ENCODE assay signal across 16 mouse cellular contexts in genomic region chr11:63252012-63252856, GRCm38 (mm10).
DNase-seq lines count a peak whose midpoint lies in the region; ATAC-seq and TF ChIP-seq lines count a peak whose summit lies in the region.
"Had no signal": no experiment of that assay in that cellular context is flagged by ENCODE, and none has a peak within 500 bp of the region (broad histone marks: within the 10 kb centered on the region; RNA-seq: fewer than 3 reads in every experiment).

No protein-coding gene starts in this region.

- peaks cover 11% of the 10 kb centered on the region for H3K4me1 ChIP-seq in hindbrain, embryonic 12.5 days
- no peaks in the 10 kb centered on the region for H3K4me1 ChIP-seq in hindbrain, postnatal 0 days (ENCODE audit: insufficient read depth, low read length)
- H3K4me1 ChIP-seq in neural tube, embryonic 13.5 days (replicated peaks), result peaks cover 28% of the 10 kb centered on the region
- peaks cover 25% of the 10 kb centered on the region for H3K4me1 ChIP-seq in neural tube, embryonic 15.5 days
- H3K4me1 ChIP-seq in limb, embryonic 12.5 days (replicated peaks), result peaks cover 41% of the 10 kb centered on the region

- H3K27ac ChIP-seq in hindbrain, embryonic 12.5 days, result peak overlapping the region; percentile 40; the same call in 1 of the 2 replicates
- no peak overlapping the region for H3K27ac ChIP-seq in hindbrain, postnatal 0 days
- peak overlapping the region; percentile 34; the same call in 1 of the 2 replicates for H3K27ac ChIP-seq in neural tube, embryonic 13.5 days (replicated peaks)
- H3K27ac ChIP-seq in neural tube, embryonic 15.5 days (replicated peaks), result no peak overlapping the region; the same call in 1 of the 2 replicates
- peak overlapping the region; percentile 82 for H3K27ac ChIP-seq in limb, embryonic 12.5 days
- H3K27ac ChIP-seq: forebrain, embryonic 15.5 days had no signal

- WGBS in hindbrain, embryonic 12.5 days, result 72% methylated on average over 8 of the region's 8 CpGs
- 79% methylated on average over 8 of the region's 8 CpGs for WGBS in hindbrain, postnatal 0 days
- 70% methylated on average over 8 of the region's 8 CpGs for WGBS in neural tube, embryonic 13.5 days
- 64% methylated on average over 8 of the region's 8 CpGs for WGBS in neural tube, embryonic 15.5 days
- WGBS in limb, embryonic 12.5 days, result 42% methylated on average over 8 of the region's 8 CpGs

- no peak overlapping the region for H3K9ac ChIP-seq in hindbrain, embryonic 12.5 days
- H3K9ac ChIP-seq in hindbrain, postnatal 0 days (replicated peaks; ENCODE audit: low read length), result no peak overlapping the region
- H3K9ac ChIP-seq in neural tube, embryonic 13.5 days, result no peak overlapping the region
- no peak overlapping the region for H3K9ac ChIP-seq in neural tube, embryonic 15.5 days (replicated peaks)
- no peak overlapping the region for H3K9ac ChIP-seq in limb, embryonic 12.5 days (replicated peaks)
- H3K9ac ChIP-seq: forebrain, embryonic 15.5 days; liver, postnatal 0 days had no signal

- no peak overlapping the region for H3K4me3 ChIP-seq in hindbrain, embryonic 12.5 days
- no peak overlapping the region for H3K4me3 ChIP-seq in hindbrain, postnatal 0 days (ENCODE audit: low read length)
- H3K4me3 ChIP-seq in neural tube, embryonic 13.5 days, result no peak overlapping the region
- no peak overlapping the region for H3K4me3 ChIP-seq in neural tube, embryonic 15.5 days (replicated peaks)
- H3K4me3 ChIP-seq in limb, embryonic 12.5 days (replicated peaks), result no peak overlapping the region
- H3K4me3 ChIP-seq: forebrain, embryonic 15.5 days had no signal

- no peaks in the 10 kb centered on the region for H3K36me3 ChIP-seq in hindbrain, embryonic 12.5 days
- no peaks in the 10 kb centered on the region for H3K36me3 ChIP-seq in hindbrain, postnatal 0 days (ENCODE audit: insufficient read depth, low read length)
- H3K36me3 ChIP-seq in neural tube, embryonic 13.5 days, result no peaks in the 10 kb centered on the region
- H3K36me3 ChIP-seq in neural tube, embryonic 15.5 days, result no peaks in the 10 kb centered on the region
- H3K36me3 ChIP-seq in limb, embryonic 12.5 days, result no peaks in the 10 kb centered on the region
- H3K36me3 ChIP-seq: forebrain, embryonic 15.5 days had no signal

- intact Hi-C loops in left cerebral cortex, postnatal 36 days (cut with DNase I), result no loop called here

- TF ChIP-seq CTCF in hindbrain, postnatal 0 days (IDR thresholded peaks at IDR 0.05; ENCODE audit: low read depth), result no peak

- no peak for ATAC-seq in hindbrain, embryonic 12.5 days (ENCODE audit: low FRiP score)
- ATAC-seq in hindbrain, postnatal 0 days, result no peak
- ATAC-seq in neural tube, embryonic 13.5 days (ENCODE audit: low read depth), result no peak
- no peak for ATAC-seq in neural tube, embryonic 15.5 days (ENCODE audit: low FRiP score)
- ATAC-seq in limb, embryonic 12.5 days (ENCODE audit: insufficient number of reproducible peaks, insufficient read depth, low FRiP score, low TSS enrichment, low read depth), result no peak
- ATAC-seq: forebrain, embryonic 15.5 days; liver, postnatal 0 days had no signal

- no peak for DNase-seq in hindbrain, postnatal 0 days (ENCODE audit: low spot score)
- no peak for DNase-seq in left cerebral cortex, postnatal 36 days (ENCODE audit: low spot score in 2 of 2)
- DNase-seq in layer of hippocampus, adult 8-10 months (ENCODE audit: low spot score in 2 of 2), result no peak
- no peak for DNase-seq in natural killer cell, adult 2 months (ENCODE audit: low spot score in 2 of 2)
- DNase-seq: adrenal gland, postnatal 36 days; cerebellum, adult 9-11 months; embryo, embryonic 11 days; kidney, adult 11 months; left cerebral cortex, postnatal 4 days; liver, postnatal 0 days; thymus, adult 2 months had no signal

- no peaks in the 10 kb centered on the region for H3K27me3 ChIP-seq in hindbrain, embryonic 12.5 days
- H3K27me3 ChIP-seq in hindbrain, postnatal 0 days (ENCODE audit: insufficient read depth, low read length), result no peaks in the 10 kb centered on the region
- H3K27me3 ChIP-seq in neural tube, embryonic 13.5 days, result no peaks in the 10 kb centered on the region
- H3K27me3 ChIP-seq in neural tube, embryonic 15.5 days (replicated peaks), result no peaks in the 10 kb centered on the region
- peaks cover 2% of the 10 kb centered on the region; the same call in 1 of the 2 replicates for H3K27me3 ChIP-seq in limb, embryonic 12.5 days
- H3K27me3 ChIP-seq: forebrain, embryonic 15.5 days had no signal

- H3K4me2 ChIP-seq in hindbrain, embryonic 12.5 days (replicated peaks), result no peak overlapping the region
- H3K4me2 ChIP-seq in hindbrain, postnatal 0 days (ENCODE audit: low read depth, low read length), result no peak overlapping the region
- no peak overlapping the region for H3K4me2 ChIP-seq in neural tube, embryonic 13.5 days
- H3K4me2 ChIP-seq in neural tube, embryonic 15.5 days, result no peak overlapping the region
- H3K4me2 ChIP-seq in limb, embryonic 12.5 days, result no peak overlapping the region
- H3K4me2 ChIP-seq: forebrain, embryonic 15.5 days had no signal

- H3K9me3 ChIP-seq in hindbrain, embryonic 12.5 days (replicated peaks), result no peaks in the 10 kb centered on the region
- H3K9me3 ChIP-seq in hindbrain, postnatal 0 days (ENCODE audit: low read length), result no peaks in the 10 kb centered on the region
- no peaks in the 10 kb centered on the region for H3K9me3 ChIP-seq in neural tube, embryonic 13.5 days
- H3K9me3 ChIP-seq in neural tube, embryonic 15.5 days (replicated peaks), result no peaks in the 10 kb centered on the region
- H3K9me3 ChIP-seq in limb, embryonic 12.5 days, result no peaks in the 10 kb centered on the region
- H3K9me3 ChIP-seq: forebrain, embryonic 15.5 days had no signal

Comparison
In these comparisons a context has a peak if more than half of its experiments do, and no peak if none do; other contexts are left out.
1. H3K27ac ChIP-seq: peak in hindbrain, embryonic 12.5 days (single experiment), neural tube, embryonic 13.5 days (single experiment) and limb, embryonic 12.5 days (single experiment); none in hindbrain, postnatal 0 days (single experiment) and neural tube, embryonic 15.5 days (single experiment).